Comparison of ENCODE assay signal across 20 mouse cellular contexts in the genomic region with DNA sequence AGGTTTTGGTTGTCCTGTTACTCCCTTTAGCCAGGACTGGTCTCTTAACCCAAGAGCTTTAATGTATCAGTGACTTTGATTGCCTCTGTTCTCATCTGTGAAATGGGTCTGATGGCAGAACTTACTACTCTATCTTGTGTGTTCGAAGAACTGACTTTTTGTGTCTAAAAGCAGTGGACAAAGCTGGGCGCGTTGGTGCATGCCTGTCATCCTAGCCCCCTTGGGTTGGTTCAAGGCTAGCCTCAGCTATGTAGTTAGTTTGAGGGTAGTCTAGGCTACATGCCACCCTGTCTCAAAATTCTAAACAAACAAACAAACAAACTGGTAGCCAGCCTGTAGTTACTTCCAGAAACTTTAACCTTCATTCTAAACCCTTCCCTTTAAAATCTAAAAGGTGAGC. TPM values are rescaled to one million over a fixed set of nuclear protein-coding genes. Genes with fewer than 3 reads are reported as not detected.
DNase-seq lines count a peak whose midpoint lies in the region; ATAC-seq lines count a peak whose summit lies in the region.
"Had no signal": no experiment of that assay in that cellular context is flagged by ENCODE, and none has a peak within 500 bp of the region (broad histone marks: within the 10 kb centered on the region; RNA-seq: fewer than 3 reads in every experiment).

No protein-coding gene starts in this region.

- H3K27me3 ChIP-seq in hindbrain, embryonic 14.5 days (ENCODE audit: control insufficient read depth, insufficient read depth, low read length), result no peaks in the 10 kb centered on the region
- H3K27me3 ChIP-seq in hindbrain, embryonic 11.5 days (ENCODE audit: control insufficient read depth, insufficient read depth, low read length), result no peaks in the 10 kb centered on the region
- no peaks in the 10 kb centered on the region for H3K27me3 ChIP-seq in lung, embryonic 15.5 days
- no peaks in the 10 kb centered on the region for H3K27me3 ChIP-seq in embryonic facial prominence, embryonic 14.5 days (replicated peaks; ENCODE audit: control insufficient read depth, insufficient read depth, low read length)
- H3K27me3 ChIP-seq in stomach, embryonic 15.5 days (replicated peaks), result no peaks in the 10 kb centered on the region

- H3K4me1 ChIP-seq in hindbrain, embryonic 14.5 days (replicated peaks; ENCODE audit: control insufficient read depth, insufficient read depth, low read length), result peaks cover 26% of the 10 kb centered on the region
- H3K4me1 ChIP-seq in hindbrain, embryonic 11.5 days (replicated peaks; ENCODE audit: control insufficient read depth, insufficient read depth, low read length), result peaks cover 12% of the 10 kb centered on the region
- peaks cover 29% of the 10 kb centered on the region for H3K4me1 ChIP-seq in lung, embryonic 15.5 days
- peaks cover 10% of the 10 kb centered on the region for H3K4me1 ChIP-seq in embryonic facial prominence, embryonic 14.5 days (ENCODE audit: control insufficient read depth, insufficient read depth, low read length)
- peaks cover 20% of the 10 kb centered on the region for H3K4me1 ChIP-seq in stomach, embryonic 15.5 days

- WGBS in hindbrain, embryonic 14.5 days, result 97% methylated on average over 3 of the region's 3 CpGs
- 92% methylated on average over 3 of the region's 3 CpGs for WGBS in hindbrain, embryonic 11.5 days
- WGBS in lung, embryonic 15.5 days, result 86% methylated on average over 3 of the region's 3 CpGs
- WGBS in embryonic facial prominence, embryonic 14.5 days, result 97% methylated on average over 3 of the region's 3 CpGs
- WGBS in stomach, embryonic 15.5 days, result 92% methylated on average over 3 of the region's 3 CpGs

- no peaks in the 10 kb centered on the region for H3K9me3 ChIP-seq in hindbrain, embryonic 14.5 days (ENCODE audit: control insufficient read depth, low read length)
- H3K9me3 ChIP-seq in hindbrain, embryonic 11.5 days (ENCODE audit: control insufficient read depth, low read length), result no peaks in the 10 kb centered on the region
- H3K9me3 ChIP-seq in lung, embryonic 15.5 days, result no peaks in the 10 kb centered on the region
- H3K9me3 ChIP-seq in embryonic facial prominence, embryonic 14.5 days (ENCODE audit: control insufficient read depth, low read length), result no peaks in the 10 kb centered on the region
- no peaks in the 10 kb centered on the region for H3K9me3 ChIP-seq in stomach, embryonic 15.5 days
- H3K9me3 ChIP-seq: G1E; hindbrain, embryonic 13.5 days had no signal

- ATAC-seq in hindbrain, embryonic 14.5 days (ENCODE audit: low FRiP score), result no peak
- no peak for ATAC-seq in hindbrain, embryonic 11.5 days (ENCODE audit: low FRiP score)
- no peak for ATAC-seq in lung, embryonic 15.5 days (ENCODE audit: borderline replicate concordance, extremely low read depth, low FRiP score, low TSS enrichment)
- ATAC-seq in embryonic facial prominence, embryonic 14.5 days (ENCODE audit: low read depth), result no peak
- no peak for ATAC-seq in stomach, embryonic 15.5 days (ENCODE audit: insufficient read depth, low FRiP score, low read depth)

- no peak overlapping the region for H3K4me3 ChIP-seq in hindbrain, embryonic 14.5 days (replicated peaks; ENCODE audit: low read length)
- no peak overlapping the region for H3K4me3 ChIP-seq in hindbrain, embryonic 11.5 days (ENCODE audit: low read depth, low read length)
- H3K4me3 ChIP-seq in lung, embryonic 15.5 days, result peak overlapping the region; percentile 87; the same call in 1 of the 2 replicates
- H3K4me3 ChIP-seq in embryonic facial prominence, embryonic 14.5 days (ENCODE audit: low read depth, low read length), result no peak overlapping the region
- H3K4me3 ChIP-seq in stomach, embryonic 15.5 days (replicated peaks), result peak overlapping the region; percentile 87; the same call in 1 of the 2 replicates

- peak overlapping the region; percentile 95; the same call in 1 of the 2 replicates for H3K4me2 ChIP-seq in hindbrain, embryonic 14.5 days (replicated peaks)
- no peak overlapping the region for H3K4me2 ChIP-seq in hindbrain, embryonic 11.5 days (replicated peaks; ENCODE audit: low read depth, low read length)
- peak overlapping the region; percentile 86 for H3K4me2 ChIP-seq in lung, embryonic 15.5 days
- H3K4me2 ChIP-seq in embryonic facial prominence, embryonic 14.5 days (ENCODE audit: low read depth, low read length), result 0 out of 2 replicates have a peak overlapping the region, but pooled peaks have one; percentile 76
- peak overlapping the region; percentile 91; the same call in 1 of the 2 replicates for H3K4me2 ChIP-seq in stomach, embryonic 15.5 days

- no peak overlapping the region for H3K9ac ChIP-seq in hindbrain, embryonic 14.5 days
- no peak overlapping the region for H3K9ac ChIP-seq in hindbrain, embryonic 11.5 days (ENCODE audit: low read depth, low read length)
- no peak overlapping the region for H3K9ac ChIP-seq in lung, embryonic 15.5 days
- H3K9ac ChIP-seq in embryonic facial prominence, embryonic 14.5 days (ENCODE audit: low read depth, low read length), result no peak overlapping the region
- no peak overlapping the region for H3K9ac ChIP-seq in stomach, embryonic 15.5 days

- H3K36me3 ChIP-seq in hindbrain, embryonic 14.5 days (replicated peaks; ENCODE audit: control insufficient read depth, insufficient read depth), result 0 out of 2 replicates have a peak, but pooled peaks cover 7% of the 10 kb centered on the region
- no peaks in the 10 kb centered on the region; the same call in 1 of the 2 replicates for H3K36me3 ChIP-seq in hindbrain, embryonic 11.5 days (ENCODE audit: control insufficient read depth, insufficient read depth, low read length)
- H3K36me3 ChIP-seq in lung, embryonic 15.5 days, result peaks cover 29% of the 10 kb centered on the region
- H3K36me3 ChIP-seq in embryonic facial prominence, embryonic 14.5 days (ENCODE audit: control insufficient read depth, insufficient read depth, low read length), result peaks cover 31% of the 10 kb centered on the region
- H3K36me3 ChIP-seq in stomach, embryonic 15.5 days, result peaks cover 19% of the 10 kb centered on the region; the same call in 1 of the 2 replicates

- no peak for DNase-seq in hindbrain, embryonic 14.5 days (ENCODE audit: low spot score)
- DNase-seq in hindbrain, embryonic 11.5 days (ENCODE audit: low spot score), result no peak
- no peak for DNase-seq in lung, postnatal 36 days
- DNase-seq in embryonic facial prominence, embryonic 14.5 days (ENCODE audit: low spot score), result no peak
- no peak for DNase-seq in adrenal gland, adult 18-20 months (ENCODE audit: low spot score in 2 of 2)
- DNase-seq: adrenal gland, adult 2 months; cerebellum, adult 9-11 months; gastrocnemius, postnatal 14 days; kidney, adult 11 months; kidney, postnatal 36 days; lung, adult 2 months; spleen, adult 18-20 months; thymus, postnatal 14 days had no signal

- H3K27ac ChIP-seq in hindbrain, embryonic 14.5 days, result no peak overlapping the region
- no peak overlapping the region for H3K27ac ChIP-seq in hindbrain, embryonic 11.5 days (ENCODE audit: low read depth, low read length)
- no peak overlapping the region for H3K27ac ChIP-seq in lung, embryonic 15.5 days
- H3K27ac ChIP-seq in embryonic facial prominence, embryonic 14.5 days (replicated peaks; ENCODE audit: low read depth, low read length), result no peak overlapping the region
- no peak overlapping the region for H3K27ac ChIP-seq in stomach, embryonic 15.5 days
- H3K27ac ChIP-seq: hindbrain, embryonic 13.5 days had no signal

RNA-seq across cellular contexts. Expression of gene Trip10, which starts 2.2 kb away (rescaled TPM):
- polyA plus RNA-seq in hindbrain, embryonic 14.5 days (2014; fragmentation: Nextera tagmentation; extraction: Ambion mirVana), result 9.5 and 10.1 TPM in 2 replicates
- 21.8 and 21.9 TPM in 2 replicates for polyA plus RNA-seq in hindbrain, embryonic 11.5 days (2014; fragmentation: Nextera tagmentation; extraction: Ambion mirVana)
- 49.0 TPM in 2 replicates for polyA plus RNA-seq in lung, embryonic 15.5 days (2015; fragmentation: Nextera tagmentation; extraction: Ambion mirVana)
- 32.3 and 36.0 TPM in 2 replicates for polyA plus RNA-seq in embryonic facial prominence, embryonic 14.5 days (2014; fragmentation: Nextera tagmentation; extraction: Ambion mirVana)
- polyA plus RNA-seq in stomach, embryonic 15.5 days (2015; fragmentation: Nextera tagmentation; extraction: Ambion mirVana), result 43.1 and 43.7 TPM in 2 replicates
- 10 to 100 TPM; 53.4 to 61.0 TPM for total RNA-seq in adrenal gland, adult 18-20 months (2021)

RNA-seq across cellular contexts. Expression of gene Gpr108, which starts 3.2 kb away (rescaled TPM):
- 22.1 and 24.3 TPM in 2 replicates for polyA plus RNA-seq in hindbrain, embryonic 14.5 days (2014; fragmentation: Nextera tagmentation; extraction: Ambion mirVana)
- polyA plus RNA-seq in hindbrain, embryonic 11.5 days (2014; fragmentation: Nextera tagmentation; extraction: Ambion mirVana), result 23.5 and 23.9 TPM in 2 replicates
- 33.1 and 37.3 TPM in 2 replicates for polyA plus RNA-seq in lung, embryonic 15.5 days (2015; fragmentation: Nextera tagmentation; extraction: Ambion mirVana)
- 36.9 and 37.1 TPM in 2 replicates for polyA plus RNA-seq in embryonic facial prominence, embryonic 14.5 days (2014; fragmentation: Nextera tagmentation; extraction: Ambion mirVana)
- 41.4 and 44.3 TPM in 2 replicates for polyA plus RNA-seq in stomach, embryonic 15.5 days (2015; fragmentation: Nextera tagmentation; extraction: Ambion mirVana)
- total RNA-seq in adrenal gland, adult 18-20 months (2021), result 10 to 100 TPM; 72.4 to 89.6 TPM

RNA-seq across cellular contexts. Expression of gene C3, which starts 23.5 kb away (rescaled TPM):
- polyA plus RNA-seq in hindbrain, embryonic 14.5 days (2014; fragmentation: Nextera tagmentation; extraction: Ambion mirVana), result 2.0 and 2.7 TPM in 2 replicates
- 0.36 and 0.82 TPM in 2 replicates for polyA plus RNA-seq in hindbrain, embryonic 11.5 days (2014; fragmentation: Nextera tagmentation; extraction: Ambion mirVana)
- polyA plus RNA-seq in lung, embryonic 15.5 days (2015; fragmentation: Nextera tagmentation; extraction: Ambion mirVana), result 2.5 and 3.7 TPM in 2 replicates
- polyA plus RNA-seq in embryonic facial prominence, embryonic 14.5 days (2014; fragmentation: Nextera tagmentation; extraction: Ambion mirVana), result 2.0 and 4.6 TPM in 2 replicates
- polyA plus RNA-seq in stomach, embryonic 15.5 days (2015; fragmentation: Nextera tagmentation; extraction: Ambion mirVana), result 9.5 and 20.2 TPM in 2 replicates
- total RNA-seq in adrenal gland, adult 18-20 months (2021), result 100 to 1,000 TPM; 184 to 696 TPM

RNA-seq across cellular contexts. Expression of gene Vav1, which starts 27.5 kb away (rescaled TPM):
- polyA plus RNA-seq in hindbrain, embryonic 14.5 days (2014; fragmentation: Nextera tagmentation; extraction: Ambion mirVana), result 1.7 TPM in 2 replicates
- 2.5 and 2.6 TPM in 2 replicates for polyA plus RNA-seq in hindbrain, embryonic 11.5 days (2014; fragmentation: Nextera tagmentation; extraction: Ambion mirVana)
- 3.2 and 6.1 TPM in 2 replicates for polyA plus RNA-seq in lung, embryonic 15.5 days (2015; fragmentation: Nextera tagmentation; extraction: Ambion mirVana)
- 4.0 and 4.8 TPM in 2 replicates for polyA plus RNA-seq in embryonic facial prominence, embryonic 14.5 days (2014; fragmentation: Nextera tagmentation; extraction: Ambion mirVana)
- polyA plus RNA-seq in stomach, embryonic 15.5 days (2015; fragmentation: Nextera tagmentation; extraction: Ambion mirVana), result 4.1 and 4.4 TPM in 2 replicates
- total RNA-seq in adrenal gland, adult 18-20 months (2021), result 1 to 10 TPM; 2.6 to 4.0 TPM

RNA-seq across cellular contexts. Expression of gene Tnfsf14, which starts 57.5 kb away (rescaled TPM):
- 0.13 TPM in 1 of 2 replicates, not detected in the other for polyA plus RNA-seq in hindbrain, embryonic 14.5 days (2014; fragmentation: Nextera tagmentation; extraction: Ambion mirVana)
- 0.09 TPM in 1 of 2 replicates, not detected in the other for polyA plus RNA-seq in hindbrain, embryonic 11.5 days (2014; fragmentation: Nextera tagmentation; extraction: Ambion mirVana)
- polyA plus RNA-seq in lung, embryonic 15.5 days (2015; fragmentation: Nextera tagmentation; extraction: Ambion mirVana), result 0.33 and 0.36 TPM in 2 replicates
- 0.08 TPM in 1 of 2 replicates, not detected in the other for polyA plus RNA-seq in embryonic facial prominence, embryonic 14.5 days (2014; fragmentation: Nextera tagmentation; extraction: Ambion mirVana)
- 0.23 and 0.32 TPM in 2 replicates for polyA plus RNA-seq in stomach, embryonic 15.5 days (2015; fragmentation: Nextera tagmentation; extraction: Ambion mirVana)
- under 1 TPM in 1 of 2 experiments, not detected in 1; 0.36 TPM for total RNA-seq in adrenal gland, adult 18-20 months (2021)
- total RNA-seq: gastrocnemius, postnatal 14 days; layer of hippocampus, postnatal 14 days; left cerebral cortex, postnatal 10 days; midbrain, postnatal 0 days had no signal
- polyA plus RNA-seq: midbrain, postnatal 0 days had no signal

Comparison
In these comparisons a context has a peak if more than half of its experiments do, and no peak if none do; other contexts are left out.
1. H3K4me3 ChIP-seq: peak in lung, embryonic 15.5 days (single experiment) and stomach, embryonic 15.5 days (single experiment); none in hindbrain, embryonic 14.5 days (single experiment), hindbrain, embryonic 11.5 days (single experiment) and embryonic facial prominence, embryonic 14.5 days (single experiment).